23 mouse cellular contexts compared by ENCODE assay signal in genomic region chr5:106257179-106257578, GRCm38 (mm10).
A peak's percentile ranks its signal among the peaks of the same experiment; 100 is the strongest.
DNase-seq lines count a peak whose midpoint lies in the region; ATAC-seq and TF ChIP-seq lines count a peak whose summit lies in the region.
"Had no signal": no experiment of that assay in that cellular context is flagged by ENCODE, and none has a peak within 500 bp of the region (broad histone marks: within the 10 kb centered on the region; RNA-seq: fewer than 3 reads in every experiment).

No protein-coding gene starts in this region.

- no peaks in the 10 kb centered on the region for H3K27me3 ChIP-seq in heart, embryonic 14.5 days (ENCODE audit: control insufficient read depth, insufficient read depth, low read length)
- no peaks in the 10 kb centered on the region for H3K27me3 ChIP-seq in heart, postnatal 0 days (ENCODE audit: control insufficient read depth, insufficient read depth, low read length)
- H3K27me3 ChIP-seq: forebrain, embryonic 13.5 days; hindbrain, embryonic 13.5 days; intestine, embryonic 15.5 days had no signal

- H3K4me1 ChIP-seq in heart, embryonic 14.5 days (ENCODE audit: control insufficient read depth in 2 of 2, insufficient read depth in 2 of 2, low read length in 2 of 2) = peaks cover 2 to 6% of the 10 kb centered on the region in 2 experiments; a peak in 3 of 4 replicates
- H3K4me1 ChIP-seq in heart, postnatal 0 days (ENCODE audit: control insufficient read depth, insufficient read depth) = no peaks in the 10 kb centered on the region
- H3K4me1 ChIP-seq: forebrain, embryonic 10.5 days; forebrain, embryonic 13.5 days; hindbrain, embryonic 10.5 days; hindbrain, embryonic 13.5 days; intestine, embryonic 15.5 days had no signal

- TF ChIP-seq EP300 in heart, postnatal 0 days (IDR thresholded peaks at IDR 0.05; ENCODE audit: low read depth) = no peak

- H3K4me2 ChIP-seq in heart, embryonic 14.5 days (ENCODE audit: low read length) = no peak overlapping the region
- no peak overlapping the region for H3K4me2 ChIP-seq in heart, postnatal 0 days (ENCODE audit: low read depth, low read length)
- H3K4me2 ChIP-seq: forebrain, embryonic 13.5 days; hindbrain, embryonic 13.5 days; intestine, embryonic 15.5 days had no signal

- DNase-seq in heart, adult 18-20 months = peak; percentile 2 to 17
- no peak for DNase-seq in heart, adult 8-10 months (ENCODE audit: low spot score)
- DNase-seq in heart, postnatal 25 days (ENCODE audit: low spot score) = no peak
- peak; percentile 24 for DNase-seq in heart, postnatal 0 days (ENCODE audit: low spot score)
- no peak for DNase-seq in heart, postnatal 36 days
- DNase-seq: adrenal gland, postnatal 10 days; adrenal gland, postnatal 36 days; cerebellum, adult 18-20 months; cerebellum, adult 9-10 months; cerebellum, postnatal 14 days; gastrocnemius, postnatal 10 days; gastrocnemius, postnatal 36 days; kidney, adult 11 months; kidney, adult 8-10 months had no signal

- TF ChIP-seq CTCF in heart, postnatal 0 days (IDR thresholded peaks at IDR 0.05; ENCODE audit: low read depth) = no peak

- H3K9me3 ChIP-seq in heart, embryonic 14.5 days (ENCODE audit: control insufficient read depth, low read length) = no peaks in the 10 kb centered on the region
- no peaks in the 10 kb centered on the region for H3K9me3 ChIP-seq in heart, postnatal 0 days (replicated peaks; ENCODE audit: control insufficient read depth, low read length)
- H3K9me3 ChIP-seq: forebrain, embryonic 10.5 days; forebrain, embryonic 13.5 days; hindbrain, embryonic 10.5 days; hindbrain, embryonic 13.5 days; intestine, embryonic 15.5 days had no signal

- intact Hi-C loops in heart, postnatal 25 days (cut with DNase I) = no loop called here
- intact Hi-C loops in heart, postnatal 36 days (cut with DNase I) = no loop called here

- no peaks in the 10 kb centered on the region for H3K36me3 ChIP-seq in heart, embryonic 14.5 days (ENCODE audit: control insufficient read depth, insufficient read depth, low read length)
- no peaks in the 10 kb centered on the region for H3K36me3 ChIP-seq in heart, postnatal 0 days (replicated peaks; ENCODE audit: control insufficient read depth, insufficient read depth, low read length)
- H3K36me3 ChIP-seq: forebrain, embryonic 10.5 days; hindbrain, embryonic 10.5 days; hindbrain, embryonic 13.5 days; intestine, embryonic 15.5 days had no signal

- no peak overlapping the region for H3K9ac ChIP-seq in heart, embryonic 14.5 days (ENCODE audit: low read length)
- no peak overlapping the region for H3K9ac ChIP-seq in heart, postnatal 0 days (replicated peaks; ENCODE audit: low read depth, low read length)
- H3K9ac ChIP-seq: forebrain, embryonic 13.5 days; hindbrain, embryonic 13.5 days; intestine, embryonic 15.5 days had no signal

- H3K27ac ChIP-seq in heart, embryonic 14.5 days (replicated peaks in 1 of 2; ENCODE audit: control insufficient read depth in 1 of 2, insufficient read depth in 1 of 2, low read depth in 2 of 2, low read length in 2 of 2) = no peak overlapping the region; a peak in 1 of 4 replicates
- no peak overlapping the region for H3K27ac ChIP-seq in heart, postnatal 0 days (ENCODE audit: low read depth)
- H3K27ac ChIP-seq: forebrain, embryonic 10.5 days; forebrain, embryonic 13.5 days; hindbrain, embryonic 10.5 days; hindbrain, embryonic 13.5 days; intestine, embryonic 15.5 days had no signal

- peak; percentile 54; the same call in 1 of the 2 replicates for ATAC-seq in heart, embryonic 14.5 days (ENCODE audit: insufficient number of reproducible peaks, insufficient read depth, low FRiP score, low read depth)
- ATAC-seq in heart, postnatal 0 days (ENCODE audit: insufficient read depth, low read depth) = peak; percentile 57; the same call in 1 of the 2 replicates
- ATAC-seq: forebrain, embryonic 13.5 days; forebrain, embryonic 16.5 days; hindbrain, embryonic 16.5 days; intestine, embryonic 15.5 days; Patski had no signal

- WGBS in heart, embryonic 14.5 days = 50% methylated on average over 1 of the region's 1 CpGs
- WGBS in heart, postnatal 0 days = 40% methylated on average over 1 of the region's 1 CpGs

- no peak overlapping the region for H3K4me3 ChIP-seq in heart, embryonic 14.5 days (ENCODE audit: control insufficient read depth in 1 of 2, insufficient read depth in 1 of 2, low read depth in 1 of 2, low read length in 2 of 2)
- no peak overlapping the region for H3K4me3 ChIP-seq in heart, postnatal 0 days (ENCODE audit: low read depth, low read length)
- H3K4me3 ChIP-seq: forebrain, embryonic 10.5 days; forebrain, embryonic 13.5 days; hindbrain, embryonic 10.5 days; hindbrain, embryonic 13.5 days; intestine, embryonic 15.5 days had no signal

Comparison
In these comparisons a context has a peak if more than half of its experiments do, and no peak if none do; other contexts are left out.
1. DNase-seq: peak in heart, adult 18-20 months (2 of 2) and heart, postnatal 0 days (single experiment); none in heart, adult 8-10 months (single experiment), heart, postnatal 25 days (single experiment) and heart, postnatal 36 days (0 of 2).